Mouse (Mus musculus) liver, adult 2 months (tissue): ENCODE measurements around the gene Degs2. TPM values are rescaled to one million over a fixed set of nuclear protein-coding genes. Genes with fewer than 3 reads are reported as not detected.

ENCODE experiments used
- DNase-seq: peaks from one replicate; pipeline ENCODE4 v3.0.0-alpha.2; 2011; ENCODE audit warnings: low read depth, low spot score; ENCODE audit errors: extremely low read depth
- H3K27ac ChIP-seq: fragments of 200-500 bp; replicated peaks from 2 replicates; pipeline ENCODE4 v1.5.1; 2012; ENCODE audit warnings: low read depth, mild to moderate bottlenecking, control low read depth, inconsistent platforms, low read length; ENCODE audit not compliant: insufficient read depth
- H3K27me3 ChIP-seq: fragments of 200-500 bp; 2 replicates; pipeline ENCODE4 v1.6.1; 2012; ENCODE audit warnings: mild to moderate bottlenecking, moderate library complexity, low read length, inconsistent platforms; ENCODE audit not compliant: control insufficient read depth, insufficient read depth
- H3K36me3 ChIP-seq: fragments of 200-500 bp; 2 replicates; pipeline ENCODE4 v1.6.1; 2012; ENCODE audit warnings: low read length, inconsistent platforms; ENCODE audit not compliant: control insufficient read depth, insufficient read depth
- H3K4me1 ChIP-seq: fragments of 200-500 bp; 2 replicates; pipeline ENCODE4 v1.6.1; 2011; ENCODE audit warnings: low read length; ENCODE audit not compliant: control insufficient read depth, insufficient read depth
- H3K4me3 ChIP-seq: fragments of 200-500 bp; 2 replicates; pipeline ENCODE4 v1.5.1; 2011; ENCODE audit warnings: low read depth, mild to moderate bottlenecking, control low read depth, low read length, moderate library complexity; ENCODE audit not compliant: insufficient read depth
- H3K79me2 ChIP-seq: fragments of 200-500 bp; 2 replicates; pipeline ENCODE4 v1.6.1; 2012; ENCODE audit warnings: inconsistent platforms, mild to moderate bottlenecking, low read length, moderate library complexity; ENCODE audit not compliant: control insufficient read depth, insufficient read depth
- H3K9ac ChIP-seq: fragments of 200-500 bp; 2 replicates; pipeline ENCODE4 v1.6.1; 2012; ENCODE audit warnings: low read depth, mild to moderate bottlenecking, control low read depth, inconsistent platforms, low read length
- CTCF ChIP-seq: fragments of 200-500 bp; IDR thresholded peaks from 2 replicates; pipeline ENCODE4 v1.5.1; 2011; ENCODE audit warnings: low read depth, low read length, control low read depth
- POLR2A ChIP-seq: fragments of 200-500 bp; IDR thresholded peaks from 2 replicates; pipeline ENCODE4 v1.6.1; 2011; ENCODE audit warnings: low read length, control low read depth; ENCODE audit not compliant: insufficient read depth; ENCODE audit errors: extremely low read depth
- WGBS: fragments of 180-500 bp; shearing (Covaris S2); methylation state at CpG from one replicate; pipeline ENCODE4 v1.1.7; 2018; 5-methylcytosine and 5-hydroxymethylcytosine counted together
- polyA plus RNA-seq: library from polyadenylated mRNA; depleted of rRNA; stranded (reverse); fragments of >200 nt; gene quantifications from 2 replicates; pipeline ENCODE4 v1.2.3, GENCODE M21; 2012
- total RNA-seq: library from RNA; depleted of rRNA; stranded (reverse); fragments of >200 nt; gene quantifications from 2 replicates; pipeline ENCODE4 v1.2.3, GENCODE M21; 2014

The Degs2 gene
- total and polyA plus RNA-seq, 2 experiments, result 0.11 to 0.65 TPM

GRCm38 (mm10) chr12:108646234-108646633, 55.9 kb downstream of the Degs2 start:
- no peak for TF ChIP-seq POLR2A
- no peak for TF ChIP-seq CTCF
- H3K4me3 ChIP-seq, result no peak overlapping the region
- H3K36me3 ChIP-seq, result no peaks in the 10 kb centered on the region
- WGBS, result 91% methylated on average over 1 of the region's 1 CpGs
- H3K27ac ChIP-seq, result no peak overlapping the region
- DNase-seq, result no peak
- H3K27me3 ChIP-seq, result no peaks in the 10 kb centered on the region
- no peak overlapping the region for H3K9ac ChIP-seq
- H3K79me2 ChIP-seq, result no peaks in the 10 kb centered on the region
- no peaks in the 10 kb centered on the region for H3K4me1 ChIP-seq

DNA sequence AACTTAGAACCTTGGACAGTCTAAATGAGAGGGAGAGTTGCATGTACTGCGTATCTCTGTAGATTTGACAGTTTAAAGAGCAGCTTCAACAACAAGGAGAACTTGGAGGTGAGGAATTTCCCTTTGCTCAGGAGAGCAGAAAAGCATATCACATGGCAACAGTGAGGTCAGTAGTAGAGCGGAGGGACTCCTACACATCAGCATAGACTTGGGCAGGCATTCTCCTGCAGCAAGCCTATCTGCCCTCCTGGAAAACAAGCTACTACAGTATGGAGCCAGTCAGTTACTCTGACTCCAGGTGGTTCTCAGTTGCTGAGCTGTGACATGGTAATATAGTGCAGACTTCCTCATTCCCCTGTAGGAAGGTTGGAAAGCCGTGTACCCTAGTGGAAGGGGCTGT, 60.1 kb downstream of the Degs2 start:
- 96% methylated on average over 3 of the region's 3 CpGs for WGBS
- no peaks in the 10 kb centered on the region for H3K27me3 ChIP-seq
- no peak overlapping the region for H3K4me3 ChIP-seq
- H3K4me1 ChIP-seq, result no peaks in the 10 kb centered on the region
- no peak for DNase-seq
- no peak overlapping the region for H3K27ac ChIP-seq
- no peaks in the 10 kb centered on the region for H3K36me3 ChIP-seq
- H3K79me2 ChIP-seq, result no peaks in the 10 kb centered on the region
- H3K9ac ChIP-seq, result no peak overlapping the region
- TF ChIP-seq POLR2A (no peak), CTCF (no peak)

- WGBS, result 57% methylated on average over 3 of the region's 3 CpGs
- Histone ChIP-seq H3K27me3 (no peaks in the 10 kb centered on the region), H3K27ac (no peak overlapping the region), H3K79me2 (no peaks in the 10 kb centered on the region), H3K4me3 (no peak overlapping the region), H3K4me1 (no peaks in the 10 kb centered on the region), H3K36me3 (no peaks in the 10 kb centered on the region), H3K9ac (no peak overlapping the region)
- DNase-seq, result peak; percentile 31
- TF ChIP-seq CTCF (no peak), POLR2A (no peak)
Measured at GRCm38 (mm10) chr12:108639126-108639525, 63.0 kb downstream of the Degs2 start.

DNA sequence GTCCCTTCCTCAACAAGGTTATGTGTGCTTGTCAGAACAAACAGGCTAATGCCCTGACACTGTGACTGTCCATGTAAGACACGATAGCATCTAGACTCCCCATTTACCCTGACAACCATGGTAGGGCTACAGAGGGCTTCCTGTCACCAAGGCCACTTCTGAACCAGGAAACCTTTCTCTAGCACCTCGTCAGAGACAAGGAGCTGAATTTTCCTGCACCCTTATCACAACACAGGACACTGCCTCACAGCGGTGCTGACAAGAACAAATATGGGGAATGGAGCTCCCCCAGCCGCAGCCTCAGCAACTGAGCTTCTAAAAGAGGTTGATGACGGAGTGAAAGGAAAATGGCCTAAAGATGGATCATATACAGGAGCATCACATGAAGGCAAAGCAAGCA, 64.7 kb downstream of the Degs2 start:
- no peak overlapping the region for H3K27ac ChIP-seq
- H3K9ac ChIP-seq, result no peak overlapping the region
- no peak for TF ChIP-seq POLR2A
- no peak for TF ChIP-seq CTCF
- WGBS, result 77% methylated on average over 5 of the region's 5 CpGs
- no peaks in the 10 kb centered on the region for H3K4me1 ChIP-seq
- H3K27me3 ChIP-seq, result no peaks in the 10 kb centered on the region
- no peaks in the 10 kb centered on the region for H3K36me3 ChIP-seq
- DNase-seq, result no peak
- no peaks in the 10 kb centered on the region for H3K79me2 ChIP-seq
- no peak overlapping the region for H3K4me3 ChIP-seq

- no peaks in the 10 kb centered on the region for H3K79me2 ChIP-seq
- no peaks in the 10 kb centered on the region; the same call in 1 of the 2 replicates for H3K4me1 ChIP-seq
- peak; percentile 37 for DNase-seq
- TF ChIP-seq POLR2A (no peak), CTCF (no peak)
- 0 out of 2 replicates have a peak overlapping the region, but pooled peaks have one; percentile 14 for H3K9ac ChIP-seq
- no peaks in the 10 kb centered on the region for H3K36me3 ChIP-seq
- H3K27ac ChIP-seq, result peak overlapping the region; percentile 41
- WGBS, result 86% methylated on average over 4 of the region's 4 CpGs
- H3K4me3 ChIP-seq, result peak overlapping the region; percentile 48; the same call in 1 of the 2 replicates
- H3K27me3 ChIP-seq, result no peaks in the 10 kb centered on the region
Measured at GRCm38 (mm10) chr12:108635501-108635900, 66.6 kb downstream of the Degs2 start.

- H3K4me3 ChIP-seq, result no peak overlapping the region
- H3K4me1 ChIP-seq, result no peaks in the 10 kb centered on the region; the same call in 1 of the 2 replicates
- no peaks in the 10 kb centered on the region for H3K79me2 ChIP-seq
- no peaks in the 10 kb centered on the region for H3K27me3 ChIP-seq
- H3K27ac ChIP-seq, result no peak overlapping the region; the same call in 1 of the 2 replicates
- TF ChIP-seq POLR2A (no peak), CTCF (no peak)
- WGBS, result 88% methylated on average over 1 of the region's 1 CpGs
- no peak overlapping the region for H3K9ac ChIP-seq
- no peak for DNase-seq
- H3K36me3 ChIP-seq, result no peaks in the 10 kb centered on the region
Measured at GRCm38 (mm10) chr12:108634031-108634430, 68.1 kb downstream of the Degs2 start.
